Mouse (Mus musculus): ENCODE results near the gene Slc25a51. TPM values are rescaled to one million over a fixed set of nuclear protein-coding genes. Genes with fewer than 3 reads are reported as not detected.
A peak's percentile ranks its signal among the peaks of the same experiment; 100 is the strongest.

The Slc25a51 gene
- total RNA-seq, 2 experiments from 2014 or later = 263 to 374 TPM

- no peak for ATAC-seq (replicated peaks; ENCODE audit: low FRiP score, poor library complexity, severe bottlenecking)
Observed at GRCm38 (mm10) chr4:45429451-45429850, 20.9 kb upstream of the Slc25a51 start.

GRCm38 (mm10) chr4:45426724-45427457 lies 18.3 kb upstream of the Slc25a51 start:
- ATAC-seq (replicated peaks; ENCODE audit: low FRiP score, poor library complexity, severe bottlenecking) = no peak

- ATAC-seq (replicated peaks; ENCODE audit: low FRiP score, poor library complexity, severe bottlenecking) = 0 out of 2 replicates have a peak, but pooled peaks have one; percentile 44
Observed at GRCm38 (mm10) chr4:45423406-45423805, 14.8 kb upstream of the Slc25a51 start.

GRCm38 (mm10) chr4:45422640-45423039 lies 14.1 kb upstream of the Slc25a51 start:
- no peak for ATAC-seq (replicated peaks; ENCODE audit: low FRiP score, poor library complexity, severe bottlenecking)

- ATAC-seq (replicated peaks; ENCODE audit: low FRiP score, poor library complexity, severe bottlenecking) = no peak
Observed at GRCm38 (mm10) chr4:45421519-45422260, 13.1 kb upstream of the Slc25a51 start.

GRCm38 (mm10) chr4:45420733-45421132 lies 12.2 kb upstream of the Slc25a51 start:
- ATAC-seq (replicated peaks; ENCODE audit: low FRiP score, poor library complexity, severe bottlenecking) = no peak

GRCm38 (mm10) chr4:45419051-45419450 lies 10.5 kb upstream of the Slc25a51 start:
- no peak for ATAC-seq (replicated peaks; ENCODE audit: low FRiP score, poor library complexity, severe bottlenecking)

- ATAC-seq (replicated peaks; ENCODE audit: low FRiP score, poor library complexity, severe bottlenecking) = no peak
Observed at GRCm38 (mm10) chr4:45418229-45418950, 9.8 kb upstream of the Slc25a51 start.

- no peak for ATAC-seq (replicated peaks; ENCODE audit: low FRiP score, poor library complexity, severe bottlenecking)
Observed at GRCm38 (mm10) chr4:45416314-45416713, 7.7 kb upstream of the Slc25a51 start.

- no peak for ATAC-seq (replicated peaks; ENCODE audit: low FRiP score, poor library complexity, severe bottlenecking)
Observed at GRCm38 (mm10) chr4:45413674-45414338, 5.2 kb upstream of the Slc25a51 start.

- no peak for ATAC-seq (replicated peaks; ENCODE audit: low FRiP score, poor library complexity, severe bottlenecking)
Observed at GRCm38 (mm10) chr4:45412433-45413192, 4.0 kb upstream of the Slc25a51 start.

GRCm38 (mm10) chr4:45411181-45411790 lies 2.7 kb upstream of the Slc25a51 start:
- no peak for ATAC-seq (replicated peaks; ENCODE audit: low FRiP score, poor library complexity, severe bottlenecking)

- ATAC-seq (replicated peaks; ENCODE audit: low FRiP score, poor library complexity, severe bottlenecking) = peak; percentile 76
Observed at GRCm38 (mm10) chr4:45409270-45409669, 704 bp upstream of the Slc25a51 start.

GRCm38 (mm10) chr4:45407703-45408334 lies 747 bp downstream of the Slc25a51 start:
- ATAC-seq (replicated peaks; ENCODE audit: low FRiP score, poor library complexity, severe bottlenecking) = no peak

- ATAC-seq (replicated peaks; ENCODE audit: low FRiP score, poor library complexity, severe bottlenecking) = peak; percentile 65
Observed at GRCm38 (mm10) chr4:45407001-45407702, 1.4 kb downstream of the Slc25a51 start.

GRCm38 (mm10) chr4:45406397-45406796 lies 2.2 kb downstream of the Slc25a51 start:
- no peak for ATAC-seq (replicated peaks; ENCODE audit: low FRiP score, poor library complexity, severe bottlenecking)

GRCm38 (mm10) chr4:45405315-45405714 lies 3.3 kb downstream of the Slc25a51 start:
- no peak for ATAC-seq (replicated peaks; ENCODE audit: low FRiP score, poor library complexity, severe bottlenecking)

- no peak for ATAC-seq (replicated peaks; ENCODE audit: low FRiP score, poor library complexity, severe bottlenecking)
Observed at GRCm38 (mm10) chr4:45404086-45404485, 4.5 kb downstream of the Slc25a51 start.
